Mouse (Mus musculus): ENCODE measurements around the gene Efna5.

The Efna5 gene

DNA sequence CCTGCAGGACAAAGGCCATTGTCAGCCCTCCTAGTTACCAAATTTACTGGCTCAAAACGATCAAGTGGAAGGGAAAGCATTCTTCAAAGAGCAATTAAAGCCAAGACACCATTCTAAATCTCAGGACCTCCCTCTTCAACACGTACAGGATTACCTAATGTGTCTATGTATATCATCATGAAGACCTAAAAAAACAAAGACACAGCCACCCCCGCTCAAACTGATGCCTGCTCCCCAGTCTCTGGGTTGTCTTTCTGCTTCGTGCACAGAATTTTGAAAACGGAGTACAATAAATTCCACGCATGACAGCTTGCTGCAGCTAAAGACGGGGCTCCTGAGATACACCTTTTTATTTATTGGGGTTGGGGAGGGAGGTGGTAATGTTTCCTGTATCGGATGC lies 133.7 kb downstream of the Efna5 start:
- no peak for DNase-seq (ENCODE audit: low spot score)

DNA sequence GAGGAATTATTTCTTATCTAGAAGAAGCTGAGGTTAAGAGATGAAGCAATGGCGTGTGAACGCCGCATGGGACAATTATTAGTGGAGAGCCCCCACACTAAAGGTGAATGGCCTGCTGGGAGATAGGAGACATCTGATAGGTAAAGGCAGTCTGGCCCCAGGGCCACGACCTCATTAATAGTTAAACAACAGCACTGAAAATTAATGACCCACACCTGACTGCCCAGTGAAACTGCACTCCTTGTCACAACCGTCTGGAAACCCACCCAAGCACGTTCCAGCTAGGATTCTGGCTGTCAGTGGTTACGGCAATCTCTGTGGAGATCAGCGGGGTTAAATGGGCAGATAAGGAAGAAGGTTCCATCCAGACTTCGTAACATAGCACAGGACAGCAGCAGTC lies 134.3 kb downstream of the Efna5 start:
- DNase-seq (ENCODE audit: low spot score) = no peak

- no peak for DNase-seq (ENCODE audit: low spot score)
Observed at GRCm38 (mm10) chr17:62745286-62745685, 135.8 kb downstream of the Efna5 start.

GRCm38 (mm10) chr17:62744239-62744638 lies 136.9 kb downstream of the Efna5 start:
- no peak for DNase-seq (ENCODE audit: low spot score)

GRCm38 (mm10) chr17:62741702-62742101 lies 139.4 kb downstream of the Efna5 start:
- no peak for DNase-seq (ENCODE audit: low spot score)

GRCm38 (mm10) chr17:62741020-62741419 lies 140.1 kb downstream of the Efna5 start:
- no peak for DNase-seq (ENCODE audit: low spot score)

- no peak for DNase-seq (ENCODE audit: low spot score)
Observed at GRCm38 (mm10) chr17:62739993-62740392, 141.1 kb downstream of the Efna5 start.

GRCm38 (mm10) chr17:62737404-62737803 lies 143.7 kb downstream of the Efna5 start:
- DNase-seq (ENCODE audit: low spot score) = no peak

DNA sequence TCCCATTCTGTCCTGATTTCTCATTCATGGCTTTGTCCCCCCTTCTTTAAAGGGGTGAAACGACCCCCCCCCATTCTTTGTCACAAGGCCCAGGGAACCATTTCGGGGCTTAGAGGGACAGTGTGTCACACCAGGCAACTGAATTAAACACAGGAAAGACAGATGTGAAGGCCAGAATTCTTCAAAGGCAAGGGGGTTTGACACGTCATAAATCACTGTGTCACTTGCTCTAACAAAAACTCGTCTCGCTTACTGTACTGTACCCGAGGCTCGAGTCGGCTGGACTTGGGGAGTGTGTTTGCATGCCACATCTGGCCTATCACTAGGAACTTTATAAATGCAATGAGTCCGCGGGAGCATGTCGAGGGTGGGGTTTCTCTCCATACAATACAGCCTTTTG lies 145.2 kb downstream of the Efna5 start:
- no peak for DNase-seq (ENCODE audit: low spot score)

GRCm38 (mm10) chr17:62734901-62735300 lies 146.2 kb downstream of the Efna5 start:
- DNase-seq (ENCODE audit: low spot score) = no peak

DNA sequence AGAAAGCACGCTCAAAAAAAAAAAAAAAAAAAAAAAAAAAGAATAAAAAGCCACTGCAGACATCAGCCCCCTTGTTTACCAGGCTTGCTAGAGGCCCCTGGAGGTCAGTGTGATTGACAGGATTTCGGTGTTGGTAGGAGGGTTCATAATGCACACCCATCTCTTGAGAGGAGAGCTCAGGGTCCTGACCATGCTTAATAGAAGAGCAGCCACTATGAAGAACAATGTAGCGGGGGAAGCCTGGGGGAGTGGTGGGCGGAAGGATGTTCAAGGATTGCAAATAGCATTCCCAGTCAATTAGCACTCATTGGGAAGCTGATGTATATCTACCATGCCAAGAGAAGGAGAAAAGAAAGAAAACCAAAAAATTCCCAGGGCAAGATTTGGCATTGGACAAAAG lies 147.1 kb downstream of the Efna5 start:
- DNase-seq (ENCODE audit: low spot score) = no peak

DNA sequence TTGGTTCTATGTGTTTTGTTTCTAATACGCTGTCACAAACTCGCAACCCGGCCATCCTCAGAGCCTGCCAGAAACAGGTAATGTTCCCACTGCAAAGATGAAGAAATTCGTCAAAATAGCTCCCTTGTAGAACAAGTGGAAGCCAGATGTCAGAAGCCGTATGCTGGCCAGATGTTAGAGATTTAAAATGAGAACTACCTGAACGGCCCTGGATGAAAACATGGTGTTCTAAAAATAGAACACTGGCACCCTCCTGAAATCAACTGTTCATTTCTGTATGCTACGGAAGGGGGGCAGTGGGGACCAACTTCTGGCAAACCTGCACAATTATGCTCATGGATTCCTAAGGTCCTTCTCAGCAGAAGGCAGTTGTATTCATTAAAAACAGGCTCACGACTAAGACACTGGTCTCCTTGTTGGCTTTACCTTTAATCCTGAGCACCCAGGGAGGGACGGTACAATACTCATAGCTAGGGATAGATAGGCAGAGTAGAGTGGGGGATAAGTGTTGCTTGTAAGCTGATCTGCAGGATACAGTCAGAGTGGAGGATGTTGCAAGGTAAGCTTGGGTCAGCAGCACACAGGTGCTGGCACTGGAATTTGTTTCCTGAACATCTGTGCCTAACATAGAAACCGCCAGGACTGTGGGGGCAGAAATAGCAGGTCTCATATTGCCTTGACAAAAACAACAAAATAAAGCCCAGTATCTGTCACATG lies 151.2 kb downstream of the Efna5 start:
- DNase-seq (ENCODE audit: low spot score) = no peak

DNA sequence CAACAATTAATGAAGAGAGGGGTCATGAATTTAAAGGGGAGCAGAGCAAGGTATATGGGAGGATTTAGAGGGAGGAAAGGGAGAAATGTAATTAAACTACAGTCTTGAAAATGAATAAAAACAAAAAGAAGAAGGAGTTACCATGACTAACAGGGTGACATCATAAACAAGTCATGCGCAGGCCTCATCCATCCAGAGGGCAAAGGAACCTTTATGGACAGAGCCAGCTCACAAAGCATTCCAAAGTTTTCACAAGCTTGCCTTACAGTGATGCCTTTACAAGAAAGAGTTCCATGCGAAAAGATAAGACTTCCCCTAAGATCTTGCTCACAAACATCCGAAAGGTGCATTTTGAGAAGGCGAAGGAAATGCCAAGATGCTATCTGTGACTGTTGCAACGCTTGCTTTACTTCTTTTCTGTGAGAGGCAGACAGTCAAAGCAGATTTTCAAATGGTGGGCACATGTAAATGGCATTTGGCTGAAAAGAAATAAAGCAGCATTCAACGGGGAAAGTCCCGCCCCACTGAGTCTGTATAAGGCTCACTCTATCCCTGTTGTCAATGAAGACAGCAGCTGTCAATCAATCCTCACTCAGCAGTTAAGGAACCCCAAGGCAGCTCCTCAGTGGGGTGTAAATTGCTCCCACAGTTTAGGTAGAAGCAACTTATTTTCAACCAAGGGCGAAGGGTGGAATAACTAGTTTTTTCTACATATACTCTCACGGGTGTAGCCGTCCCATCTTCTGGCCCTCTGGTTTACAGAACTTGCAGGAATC lies 152.8 kb downstream of the Efna5 start:
- DNase-seq (ENCODE audit: low spot score) = no peak

- no peak for DNase-seq (ENCODE audit: low spot score)
Observed at GRCm38 (mm10) chr17:62726102-62726501, 155.0 kb downstream of the Efna5 start.

GRCm38 (mm10) chr17:62722962-62723361 lies 158.2 kb downstream of the Efna5 start:
- DNase-seq (ENCODE audit: low spot score) = no peak

DNA sequence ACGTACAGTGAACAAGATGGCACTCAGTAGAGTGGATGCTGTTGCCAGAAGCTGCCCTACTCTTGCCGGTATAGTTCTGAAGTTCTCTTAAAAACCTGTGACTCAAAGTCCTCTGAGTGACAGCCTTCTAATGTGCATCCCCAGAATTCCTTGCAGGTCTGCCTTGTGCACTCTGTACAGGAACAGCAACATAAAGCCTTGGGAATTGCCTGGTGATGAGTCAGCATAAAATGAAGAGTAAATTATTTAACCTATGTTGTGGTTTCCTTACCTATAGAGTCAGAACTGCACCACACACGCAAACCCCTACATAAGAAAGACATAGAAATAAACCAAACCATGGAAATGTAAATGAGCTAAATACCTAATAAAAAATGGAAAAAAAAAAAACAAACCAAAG lies 159.5 kb downstream of the Efna5 start:
- no peak for DNase-seq (ENCODE audit: low spot score)

DNA sequence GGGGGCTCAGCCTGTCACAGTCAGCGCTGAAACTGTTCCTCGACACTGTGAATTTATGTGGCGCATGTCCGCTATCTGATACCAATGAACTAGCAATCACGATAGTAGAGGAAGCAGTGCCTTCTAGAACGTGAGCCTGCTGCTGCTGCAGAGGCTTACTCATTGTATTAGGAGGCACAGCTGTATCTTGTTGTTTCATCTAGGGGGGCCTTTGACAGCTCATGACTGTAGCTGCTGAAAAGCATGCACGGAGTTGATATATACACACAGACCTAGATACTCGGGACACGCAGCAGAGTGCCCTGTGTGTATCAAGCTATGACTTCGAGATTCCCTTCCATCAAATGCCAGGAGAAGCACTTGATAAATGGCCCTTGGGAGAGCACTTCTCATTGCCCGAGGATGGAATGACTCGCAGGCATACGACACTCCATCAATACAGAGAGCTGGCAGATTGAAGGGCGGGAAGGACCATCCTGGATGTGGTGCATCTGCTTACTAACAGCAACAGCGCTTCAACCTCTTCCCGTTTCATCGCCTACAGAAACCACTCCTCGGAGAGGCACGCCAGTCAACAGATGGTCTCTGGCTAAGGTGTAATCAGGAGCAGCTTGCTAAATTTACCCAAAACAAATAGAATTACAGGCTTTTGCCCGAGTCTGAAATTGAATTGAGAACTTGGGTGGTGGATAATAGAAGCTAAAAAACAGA lies 160.2 kb downstream of the Efna5 start:
- DNase-seq (ENCODE audit: low spot score) = no peak

DNA sequence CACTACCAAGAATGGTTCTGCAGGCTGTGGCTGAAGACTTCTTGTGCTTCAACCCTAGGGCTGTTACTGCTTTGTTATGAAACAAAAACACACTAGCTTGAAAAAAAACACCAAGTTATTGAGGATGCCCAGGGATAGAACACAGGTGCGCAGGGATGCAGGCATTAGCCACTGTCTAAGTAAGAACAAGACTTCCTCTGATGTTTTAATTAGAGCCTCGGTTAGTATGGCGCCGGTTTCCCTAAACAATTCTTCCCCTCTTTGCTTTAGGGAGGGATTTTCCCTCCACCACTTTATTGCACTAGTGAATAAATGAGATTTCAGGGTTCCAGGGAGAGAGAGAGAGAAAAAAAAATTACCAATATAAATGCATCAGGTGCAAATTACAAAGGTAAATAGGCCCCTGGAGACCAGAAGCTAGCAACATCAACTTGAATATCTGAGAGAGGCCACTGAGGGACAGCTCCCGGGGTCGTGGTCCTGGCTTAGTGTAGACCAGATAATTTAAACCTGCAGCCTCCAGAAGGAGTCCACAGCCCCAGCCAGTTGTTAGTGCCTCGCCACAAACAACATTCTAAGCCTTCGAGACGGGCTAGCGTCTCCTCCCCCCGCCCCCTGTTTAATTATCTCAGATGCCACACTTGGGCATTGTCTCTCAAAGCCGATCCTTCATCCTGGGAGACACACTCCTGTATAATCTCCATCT lies 163.5 kb downstream of the Efna5 start:
- DNase-seq (ENCODE audit: low spot score) = no peak

- DNase-seq (ENCODE audit: low spot score) = no peak
Observed at GRCm38 (mm10) chr17:62713455-62713854, 167.7 kb downstream of the Efna5 start.

DNA sequence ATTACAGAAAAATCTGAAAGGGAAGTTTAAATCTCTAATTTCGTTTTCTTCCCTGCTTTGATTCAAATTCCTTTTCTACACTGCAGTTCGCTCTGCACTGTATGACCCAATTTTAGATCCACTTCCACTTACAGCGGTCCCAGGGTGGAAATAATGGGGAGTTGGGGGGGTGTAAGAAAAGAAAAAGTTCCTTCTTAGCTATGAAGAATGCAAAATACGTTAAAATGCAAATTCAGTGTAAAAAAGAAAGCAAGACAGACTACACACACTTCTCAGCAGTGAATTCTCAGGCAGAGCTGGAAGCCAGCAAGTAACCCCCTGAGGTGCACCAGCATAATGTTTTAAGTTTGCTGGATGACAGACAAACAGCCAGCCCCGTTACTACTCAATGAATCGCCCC lies 174.7 kb downstream of the Efna5 start:
- DNase-seq (ENCODE audit: low spot score) = no peak

- no peak for DNase-seq (ENCODE audit: low spot score)
Observed at GRCm38 (mm10) chr17:62702020-62702814, 178.9 kb downstream of the Efna5 start.
